11 mouse cellular contexts compared by ENCODE assay signal in the genomic region with DNA sequence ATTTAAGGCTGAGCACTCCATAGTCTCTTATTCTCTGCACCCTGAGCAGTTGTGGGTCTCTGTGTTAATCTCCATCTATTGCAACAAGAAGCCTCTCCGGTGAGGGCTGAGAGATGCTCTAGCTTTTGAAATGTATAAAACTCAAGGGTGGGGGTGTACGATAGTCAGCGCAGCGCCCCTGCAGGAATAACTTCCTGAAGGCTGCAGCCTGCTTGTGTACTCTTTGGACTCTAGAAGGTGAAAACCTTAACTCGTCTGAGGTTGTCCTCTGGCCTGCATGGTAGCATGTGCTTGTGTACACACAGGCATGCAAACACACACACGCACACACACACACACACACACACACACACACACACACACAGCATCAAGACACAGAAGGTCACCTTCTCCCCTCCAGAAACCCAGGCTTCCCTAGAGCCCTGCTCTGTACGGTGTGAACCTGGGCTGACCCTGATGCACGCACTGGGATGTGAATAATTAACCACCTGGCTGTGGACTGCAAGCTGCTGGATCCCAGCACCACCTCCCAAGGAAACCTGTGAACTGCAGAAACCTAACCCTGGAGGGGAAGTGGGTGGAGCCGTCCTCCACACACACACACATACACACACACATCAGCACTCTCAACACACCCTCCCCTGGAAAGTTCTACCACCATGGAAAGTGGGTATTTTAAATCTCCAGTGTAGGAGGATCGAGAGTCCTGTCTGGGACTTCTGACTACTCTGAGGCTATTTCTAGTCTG. TPM values are rescaled to one million over a fixed set of nuclear protein-coding genes. Genes with fewer than 3 reads are reported as not detected.
DNase-seq lines count a peak whose midpoint lies in the region; ATAC-seq and TF ChIP-seq lines count a peak whose summit lies in the region.
"Had no signal": no experiment of that assay in that cellular context is flagged by ENCODE, and none has a peak within 500 bp of the region (broad histone marks: within the 10 kb centered on the region; RNA-seq: fewer than 3 reads in every experiment).

No protein-coding gene starts in this region.

- no peak overlapping the region for H3K9ac ChIP-seq in embryonic facial prominence, embryonic 12.5 days
- no peak overlapping the region for H3K9ac ChIP-seq in liver, embryonic 14.5 days (replicated peaks)

- peaks cover 6% of the 10 kb centered on the region for H3K9me3 ChIP-seq in embryonic facial prominence, embryonic 12.5 days
- no peaks in the 10 kb centered on the region for H3K9me3 ChIP-seq in liver, embryonic 14.5 days (ENCODE audit: control insufficient read depth, low read length)

- peaks cover 19% of the 10 kb centered on the region; the same call in 1 of the 2 replicates for H3K36me3 ChIP-seq in embryonic facial prominence, embryonic 12.5 days
- no peaks in the 10 kb centered on the region for H3K36me3 ChIP-seq in liver, embryonic 14.5 days (replicated peaks; ENCODE audit: control insufficient read depth, insufficient read depth, low read depth)

- H3K4me2 ChIP-seq in embryonic facial prominence, embryonic 12.5 days (replicated peaks), result no peak overlapping the region
- H3K4me2 ChIP-seq in liver, embryonic 14.5 days (ENCODE audit: low read depth), result no peak overlapping the region

- TF ChIP-seq EP300 in liver, embryonic 14.5 days (IDR thresholded peaks at IDR 0.05; ENCODE audit: low read depth), result no peak

- H3K4me1 ChIP-seq in embryonic facial prominence, embryonic 12.5 days, result peaks cover 13% of the 10 kb centered on the region; the same call in 1 of the 2 replicates
- peaks cover 0 to 5% of the 10 kb centered on the region in 2 experiments; a peak in 1 of 4 replicates for H3K4me1 ChIP-seq in liver, embryonic 14.5 days (replicated peaks; ENCODE audit: control insufficient read depth in 2 of 2, insufficient read depth in 2 of 2, low read length in 1 of 2)

- ATAC-seq in embryonic facial prominence, embryonic 12.5 days (ENCODE audit: insufficient number of reproducible peaks, insufficient read depth, low FRiP score, low TSS enrichment), result peak; percentile 65
- peak; percentile 70 for ATAC-seq in liver, embryonic 14.5 days (ENCODE audit: insufficient read depth)

- peak; percentile 38 for DNase-seq in embryo, embryonic 10 days (ENCODE audit: low spot score)
- DNase-seq in embryo, embryonic 10.5 days (ENCODE audit: low spot score), result no peak
- peak; percentile 80 for DNase-seq in kidney, postnatal 10 days
- peak in 2 of 3 experiments; percentile 9 for DNase-seq in liver, embryonic 14.5 days (ENCODE audit: low read depth in 3 of 3, low spot score in 3 of 3)
- no peak for DNase-seq in spleen, adult 18-20 months
- DNase-seq in spleen, postnatal 14 days (ENCODE audit: low spot score in 2 of 2), result no peak
- no peak for DNase-seq in frontal cortex, postnatal 10 days (ENCODE audit: low spot score in 2 of 2)
- DNase-seq: gastrocnemius, postnatal 25 days; lung, postnatal 4 days; right cerebral cortex, adult 18-20 months had no signal

- H3K4me3 ChIP-seq in embryonic facial prominence, embryonic 12.5 days, result no peak overlapping the region
- H3K4me3 ChIP-seq in liver, embryonic 14.5 days (ENCODE audit: insufficient read depth in 1 of 2, low read depth in 2 of 2, low read length in 2 of 2), result no peak overlapping the region

- H3K27ac ChIP-seq in embryonic facial prominence, embryonic 12.5 days, result no peak overlapping the region
- no peak overlapping the region for H3K27ac ChIP-seq in liver, embryonic 14.5 days

- no peak for TF ChIP-seq CTCF in liver, embryonic 14.5 days (IDR thresholded peaks at IDR 0.05; ENCODE audit: low read depth)

- WGBS in embryonic facial prominence, embryonic 12.5 days, result 58% methylated on average over 10 of the region's 10 CpGs
- WGBS in liver, embryonic 14.5 days (ENCODE audit: insufficient replicate concordance), result 56% methylated on average over 10 of the region's 10 CpGs

- no peaks in the 10 kb centered on the region for H3K27me3 ChIP-seq in embryonic facial prominence, embryonic 12.5 days
- H3K27me3 ChIP-seq in liver, embryonic 14.5 days (ENCODE audit: control insufficient read depth, insufficient read depth, low read length), result no peaks in the 10 kb centered on the region

RNA-seq across cellular contexts. Expression of a gene that starts 39.0 kb away (rescaled TPM):
- polyA plus RNA-seq in embryonic facial prominence, embryonic 12.5 days (2016; fragmentation: Nextera tagmentation; extraction: Ambion mirVana), result 28.4 and 30.1 TPM in 2 replicates
- 1.7 and 2.0 TPM in 2 replicates for polyA plus RNA-seq in liver, embryonic 14.5 days (2012; rRNA removed)
- 1.7 and 1.8 TPM in 2 replicates for polyA plus RNA-seq in liver, embryonic 14.5 days (2014; fragmentation: Nextera tagmentation; extraction: Ambion mirVana)

Comparison
In these comparisons a context has a peak if more than half of its experiments do, and no peak if none do; other contexts are left out.
1. DNase-seq: peak in embryo, embryonic 10 days (single experiment), kidney, postnatal 10 days (single experiment) and liver, embryonic 14.5 days (2 of 3); none in embryo, embryonic 10.5 days (single experiment), spleen, adult 18-20 months (0 of 2), spleen, postnatal 14 days (0 of 2) and frontal cortex, postnatal 10 days (0 of 2).